Mouse (Mus musculus): ENCODE data around the gene Epn2. TPM values are rescaled to one million over a fixed set of nuclear protein-coding genes. Genes with fewer than 3 reads are reported as not detected.

Epn2 gene
- polyA plus RNA-seq, 1 experiment from 2014 or later = 28.0 TPM

DNA sequence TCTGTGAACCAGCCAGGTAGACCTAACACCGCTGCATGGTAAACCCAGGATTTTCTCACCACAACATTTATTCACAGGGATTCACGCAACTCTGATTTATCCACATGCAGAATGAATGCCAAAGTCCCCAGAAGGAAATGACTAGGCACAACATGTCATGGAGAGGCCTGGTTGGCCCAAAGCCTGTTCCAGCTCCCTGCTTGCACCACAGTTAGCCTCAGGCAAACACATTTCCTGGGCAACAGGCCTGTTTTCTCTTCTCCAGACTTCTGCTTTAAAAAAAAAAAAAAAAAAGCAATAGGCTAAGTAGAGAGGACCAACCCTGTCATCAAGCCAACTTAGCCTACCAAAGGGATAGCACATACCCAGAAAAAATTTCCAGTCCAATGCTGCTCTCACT, 14.9 kb downstream of the Epn2 start:
- no peaks in the 10 kb centered on the region for H3K9me3 ChIP-seq (ENCODE audit: control insufficient read depth, low read length)
- no peak overlapping the region for H3K27ac ChIP-seq (replicated peaks; ENCODE audit: low read depth, low read length)
- no peak overlapping the region for H3K4me3 ChIP-seq (ENCODE audit: low read depth, low read length)
- no peak overlapping the region for H3K4me2 ChIP-seq (ENCODE audit: low read depth, low read length)
- H3K9ac ChIP-seq (ENCODE audit: low read depth, low read length) = no peak overlapping the region
- DNase-seq (ENCODE audit: low spot score) (peak; percentile 39), ATAC-seq (ENCODE audit: low read depth) (no peak)
- H3K27me3 ChIP-seq (replicated peaks; ENCODE audit: control insufficient read depth, insufficient read depth, low read length) = no peaks in the 10 kb centered on the region
- H3K4me1 ChIP-seq (ENCODE audit: control insufficient read depth, insufficient read depth, low read length) = peaks cover 5% of the 10 kb centered on the region; the same call in 1 of the 2 replicates
- H3K36me3 ChIP-seq (ENCODE audit: control insufficient read depth, insufficient read depth, low read length) = no peaks in the 10 kb centered on the region
- WGBS = 75% methylated on average over 2 of the region's 2 CpGs

DNA sequence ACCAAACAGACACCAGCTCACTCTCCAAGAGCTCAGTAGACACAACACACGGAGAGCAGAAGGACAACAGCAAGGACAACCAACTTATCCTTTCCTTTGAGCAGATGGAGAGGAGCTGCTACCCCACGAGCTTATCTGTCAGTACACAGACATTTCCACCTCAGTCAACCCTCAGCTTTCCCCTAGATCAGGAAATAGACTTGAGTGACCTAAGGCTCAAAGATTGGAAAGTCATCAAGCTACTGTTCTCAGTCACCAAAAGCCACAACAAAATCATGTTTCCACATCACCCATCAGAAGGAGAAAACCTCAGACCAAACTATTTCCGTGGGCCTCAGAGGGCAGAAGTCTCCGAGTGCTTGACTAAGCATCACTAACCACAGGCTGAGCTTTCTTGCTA, 15.5 kb downstream of the Epn2 start:
- Histone ChIP-seq H3K27me3 (replicated peaks; ENCODE audit: control insufficient read depth, insufficient read depth, low read length) (no peaks in the 10 kb centered on the region), H3K4me3 (ENCODE audit: low read depth, low read length) (no peak overlapping the region), H3K9ac (ENCODE audit: low read depth, low read length) (no peak overlapping the region), H3K4me2 (ENCODE audit: low read depth, low read length) (no peak overlapping the region), H3K27ac (replicated peaks; ENCODE audit: low read depth, low read length) (no peak overlapping the region), H3K36me3 (ENCODE audit: control insufficient read depth, insufficient read depth, low read length) (no peaks in the 10 kb centered on the region), H3K4me1 (ENCODE audit: control insufficient read depth, insufficient read depth, low read length) (peaks cover 5% of the 10 kb centered on the region; the same call in 1 of the 2 replicates), H3K9me3 (ENCODE audit: control insufficient read depth, low read length) (no peaks in the 10 kb centered on the region)
- 76% methylated on average over 4 of the region's 4 CpGs for WGBS
- no peak for DNase-seq (ENCODE audit: low spot score)
- ATAC-seq (ENCODE audit: low read depth) = no peak

DNA sequence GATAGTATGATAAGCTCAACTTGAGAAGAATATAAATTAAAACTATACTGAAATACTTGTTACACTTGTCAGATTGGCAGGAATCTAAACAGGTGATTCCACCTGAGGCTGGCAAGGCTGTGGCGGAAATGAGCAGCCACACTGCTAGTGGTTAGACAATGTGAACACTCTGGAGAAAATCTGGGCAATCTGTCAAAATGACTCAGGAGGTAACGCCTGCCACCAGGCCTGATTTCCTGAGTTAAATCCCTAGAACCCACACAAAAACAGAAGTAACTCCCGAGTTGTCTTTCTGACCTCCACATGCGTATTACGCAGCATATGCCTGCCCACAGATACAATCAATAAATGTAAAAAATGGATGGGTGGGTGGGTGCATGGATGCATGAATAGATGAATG, 17.1 kb downstream of the Epn2 start:
- H3K27me3 ChIP-seq (replicated peaks; ENCODE audit: control insufficient read depth, insufficient read depth, low read length) = no peaks in the 10 kb centered on the region
- ATAC-seq (ENCODE audit: low read depth) (no peak), DNase-seq (ENCODE audit: low spot score) (peak; percentile 39)
- no peaks in the 10 kb centered on the region for H3K9me3 ChIP-seq (ENCODE audit: control insufficient read depth, low read length)
- WGBS = 75% methylated on average over 5 of the region's 5 CpGs
- no peak overlapping the region for H3K4me3 ChIP-seq (ENCODE audit: low read depth, low read length)
- no peak overlapping the region for H3K4me2 ChIP-seq (ENCODE audit: low read depth, low read length)
- no peak overlapping the region for H3K9ac ChIP-seq (ENCODE audit: low read depth, low read length)
- H3K36me3 ChIP-seq (ENCODE audit: control insufficient read depth, insufficient read depth, low read length) = no peaks in the 10 kb centered on the region
- H3K27ac ChIP-seq (replicated peaks; ENCODE audit: low read depth, low read length) = no peak overlapping the region
- peaks cover 5% of the 10 kb centered on the region; the same call in 1 of the 2 replicates for H3K4me1 ChIP-seq (ENCODE audit: control insufficient read depth, insufficient read depth, low read length)

DNA sequence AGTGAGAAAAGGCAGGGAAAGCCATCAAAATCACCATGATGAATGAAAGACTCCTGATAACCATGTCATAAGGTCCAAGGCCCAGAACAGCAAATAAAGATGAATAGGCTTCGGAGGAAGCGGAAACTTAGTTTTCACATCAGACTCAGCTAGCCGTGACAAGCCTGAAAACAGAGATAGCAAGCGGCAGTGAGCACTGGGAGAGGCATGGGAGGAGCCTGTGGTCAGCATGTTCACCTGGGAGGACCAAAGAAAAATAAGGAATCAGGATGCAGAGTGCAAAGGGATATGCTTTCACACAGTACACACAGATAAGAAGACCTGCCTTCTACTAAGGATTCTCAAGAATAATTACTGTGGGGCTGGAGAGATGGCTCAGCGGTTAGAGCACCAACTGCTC, 19.9 kb downstream of the Epn2 start:
- Histone ChIP-seq H3K4me3 (ENCODE audit: low read depth, low read length) (no peak overlapping the region), H3K27ac (replicated peaks; ENCODE audit: low read depth, low read length) (no peak overlapping the region), H3K4me1 (ENCODE audit: control insufficient read depth, insufficient read depth, low read length) (no peaks in the 10 kb centered on the region; the same call in 1 of the 2 replicates), H3K9ac (ENCODE audit: low read depth, low read length) (no peak overlapping the region), H3K27me3 (replicated peaks; ENCODE audit: control insufficient read depth, insufficient read depth, low read length) (no peaks in the 10 kb centered on the region), H3K9me3 (ENCODE audit: control insufficient read depth, low read length) (no peaks in the 10 kb centered on the region), H3K4me2 (ENCODE audit: low read depth, low read length) (no peak overlapping the region), H3K36me3 (ENCODE audit: control insufficient read depth, insufficient read depth, low read length) (no peaks in the 10 kb centered on the region)
- DNase-seq (ENCODE audit: low spot score) (no peak), ATAC-seq (ENCODE audit: low read depth) (no peak)
- 84% methylated on average over 5 of the region's 5 CpGs for WGBS

DNA sequence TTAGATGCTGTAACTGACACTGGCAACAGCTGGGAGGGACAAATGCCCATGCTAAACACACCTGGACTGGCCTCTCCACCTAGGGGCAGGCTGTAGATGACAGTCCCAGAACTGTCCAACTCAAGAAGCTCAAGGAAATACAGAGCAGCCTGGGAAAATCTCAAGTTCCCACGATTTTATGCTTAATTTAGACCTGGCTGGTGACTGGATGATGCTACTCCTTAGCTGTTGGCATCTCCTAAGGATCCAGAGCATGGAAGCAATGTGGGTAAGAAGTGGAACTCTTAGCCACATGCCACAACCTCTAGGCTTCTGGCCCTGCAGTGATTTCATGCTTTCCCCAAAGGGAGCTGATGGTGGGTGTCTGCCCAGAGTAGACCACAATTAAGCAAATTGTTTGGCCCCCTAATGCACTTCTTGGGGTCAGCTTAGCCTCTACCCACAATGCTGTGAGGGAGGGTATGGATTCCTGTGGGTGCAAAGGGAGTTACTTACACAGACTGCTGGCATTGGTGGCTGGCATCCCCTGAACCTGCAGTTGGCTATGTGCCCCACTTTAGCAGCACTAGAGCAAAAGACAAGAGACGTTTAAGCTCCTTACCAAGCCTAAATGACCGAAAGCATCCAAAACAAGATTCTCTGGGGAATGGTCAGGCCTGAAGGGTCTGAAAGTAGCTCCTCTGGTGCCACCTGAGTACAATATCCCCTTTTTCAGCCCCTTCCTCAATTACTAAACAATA, 26.3 kb downstream of the Epn2 start:
- Histone ChIP-seq H3K4me3 (ENCODE audit: low read depth, low read length) (no peak overlapping the region), H3K36me3 (ENCODE audit: control insufficient read depth, insufficient read depth, low read length) (no peaks in the 10 kb centered on the region), H3K27ac (replicated peaks; ENCODE audit: low read depth, low read length) (no peak overlapping the region), H3K9ac (ENCODE audit: low read depth, low read length) (no peak overlapping the region), H3K4me1 (ENCODE audit: control insufficient read depth, insufficient read depth, low read length) (peaks cover 7% of the 10 kb centered on the region; the same call in 1 of the 2 replicates), H3K27me3 (replicated peaks; ENCODE audit: control insufficient read depth, insufficient read depth, low read length) (no peaks in the 10 kb centered on the region), H3K4me2 (ENCODE audit: low read depth, low read length) (no peak overlapping the region), H3K9me3 (ENCODE audit: control insufficient read depth, low read length) (no peaks in the 10 kb centered on the region)
- whole genome bisulfite sequencing = 65% methylated on average over 3 of the region's 3 CpGs
- ATAC-seq (ENCODE audit: low read depth) (no peak), DNase-seq (ENCODE audit: low spot score) (no peak)

DNA sequence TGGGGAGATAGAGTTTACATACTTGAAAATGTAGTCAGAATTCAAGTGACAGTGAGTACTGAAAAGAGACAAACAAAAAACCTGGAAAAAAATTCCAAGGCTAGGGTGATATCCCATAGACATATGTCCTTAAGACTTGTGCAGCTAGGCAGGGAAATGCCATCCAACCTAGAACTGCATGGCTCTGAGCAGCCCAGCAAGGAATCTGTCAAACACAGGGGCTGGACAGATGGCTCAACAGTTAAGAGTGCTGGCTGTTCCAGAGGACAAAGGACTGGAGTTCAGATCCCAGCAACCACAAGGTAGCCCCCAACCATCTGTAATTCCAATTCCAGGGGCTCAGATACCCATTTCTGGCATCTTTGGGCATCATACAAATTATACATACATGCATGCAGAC, 28.9 kb downstream of the Epn2 start:
- no peaks in the 10 kb centered on the region for H3K9me3 ChIP-seq (ENCODE audit: control insufficient read depth, low read length)
- H3K9ac ChIP-seq (ENCODE audit: low read depth, low read length) = no peak overlapping the region
- peaks cover 7% of the 10 kb centered on the region; the same call in 1 of the 2 replicates for H3K4me1 ChIP-seq (ENCODE audit: control insufficient read depth, insufficient read depth, low read length)
- peaks cover 9% of the 10 kb centered on the region for H3K36me3 ChIP-seq (ENCODE audit: control insufficient read depth, insufficient read depth, low read length)
- no peak for DNase-seq (ENCODE audit: low spot score)
- no peak overlapping the region for H3K4me3 ChIP-seq (ENCODE audit: low read depth, low read length)
- H3K27ac ChIP-seq (replicated peaks; ENCODE audit: low read depth, low read length) = no peak overlapping the region
- H3K27me3 ChIP-seq (replicated peaks; ENCODE audit: control insufficient read depth, insufficient read depth, low read length) = no peaks in the 10 kb centered on the region
- no peak overlapping the region for H3K4me2 ChIP-seq (ENCODE audit: low read depth, low read length)
- ATAC-seq (ENCODE audit: low read depth) = no peak

DNA sequence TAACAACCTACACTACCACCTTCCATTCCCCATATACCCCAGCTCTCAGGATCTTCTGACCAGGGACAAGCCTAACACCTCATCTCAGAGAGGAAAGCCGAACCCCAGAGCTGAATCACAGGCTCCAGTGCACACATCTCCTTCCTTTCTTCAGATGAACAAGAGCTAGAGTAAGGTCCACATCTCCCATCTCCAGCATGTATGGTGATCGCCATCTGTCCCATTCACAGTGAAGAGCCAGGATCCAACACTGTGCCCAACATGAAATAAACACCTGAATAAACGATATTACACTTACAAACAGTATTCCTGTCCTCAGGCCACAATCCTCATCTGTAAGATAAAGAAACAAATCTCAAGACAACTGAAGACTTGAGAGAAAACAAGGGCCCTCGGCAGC, 31.8 kb downstream of the Epn2 start:
- no peaks in the 10 kb centered on the region for H3K27me3 ChIP-seq (replicated peaks; ENCODE audit: control insufficient read depth, insufficient read depth, low read length)
- WGBS = 89% methylated on average over 4 of the region's 4 CpGs
- DNase-seq (ENCODE audit: low spot score) (no peak), ATAC-seq (ENCODE audit: low read depth) (no peak)
- H3K9me3 ChIP-seq (ENCODE audit: control insufficient read depth, low read length) = no peaks in the 10 kb centered on the region
- no peak overlapping the region for H3K27ac ChIP-seq (replicated peaks; ENCODE audit: low read depth, low read length)
- no peaks in the 10 kb centered on the region for H3K4me1 ChIP-seq (ENCODE audit: control insufficient read depth, insufficient read depth, low read length)
- H3K4me2 ChIP-seq (ENCODE audit: low read depth, low read length) = no peak overlapping the region
- no peak overlapping the region for H3K9ac ChIP-seq (ENCODE audit: low read depth, low read length)
- no peak overlapping the region for H3K4me3 ChIP-seq (ENCODE audit: low read depth, low read length)
- H3K36me3 ChIP-seq (ENCODE audit: control insufficient read depth, insufficient read depth, low read length) = peaks cover 27% of the 10 kb centered on the region

DNA sequence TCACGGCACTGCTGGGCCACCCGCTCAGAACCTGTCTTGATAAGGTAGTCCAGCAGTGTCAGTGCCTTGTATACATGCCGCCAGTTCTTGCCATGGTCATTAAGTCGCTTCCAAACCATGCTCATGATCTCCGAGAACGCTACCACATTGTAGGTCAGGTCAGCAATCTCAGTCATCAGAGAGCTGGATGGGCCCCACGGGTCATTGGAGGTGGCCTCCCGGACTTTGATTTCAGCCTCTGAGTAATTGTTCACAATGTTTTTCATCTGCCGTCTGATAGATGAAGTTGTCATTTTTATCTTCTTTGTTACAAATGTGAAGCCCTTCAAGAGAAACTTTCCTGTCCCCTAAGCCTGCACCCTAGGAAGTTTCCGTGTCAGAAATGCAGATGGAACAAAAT, 33.0 kb downstream of the Epn2 start:
- no peak overlapping the region for H3K9ac ChIP-seq (ENCODE audit: low read depth, low read length)
- no peaks in the 10 kb centered on the region for H3K9me3 ChIP-seq (ENCODE audit: control insufficient read depth, low read length)
- ATAC-seq (ENCODE audit: low read depth) = no peak
- H3K4me1 ChIP-seq (ENCODE audit: control insufficient read depth, insufficient read depth, low read length) = no peaks in the 10 kb centered on the region
- H3K4me3 ChIP-seq (ENCODE audit: low read depth, low read length) = no peak overlapping the region
- no peak overlapping the region for H3K4me2 ChIP-seq (ENCODE audit: low read depth, low read length)
- peaks cover 27% of the 10 kb centered on the region for H3K36me3 ChIP-seq (ENCODE audit: control insufficient read depth, insufficient read depth, low read length)
- H3K27me3 ChIP-seq (replicated peaks; ENCODE audit: control insufficient read depth, insufficient read depth, low read length) = no peaks in the 10 kb centered on the region
- whole genome bisulfite sequencing = 86% methylated on average over 10 of the region's 10 CpGs
- no peak for DNase-seq (ENCODE audit: low spot score)
- H3K27ac ChIP-seq (replicated peaks; ENCODE audit: low read depth, low read length) = no peak overlapping the region

DNA sequence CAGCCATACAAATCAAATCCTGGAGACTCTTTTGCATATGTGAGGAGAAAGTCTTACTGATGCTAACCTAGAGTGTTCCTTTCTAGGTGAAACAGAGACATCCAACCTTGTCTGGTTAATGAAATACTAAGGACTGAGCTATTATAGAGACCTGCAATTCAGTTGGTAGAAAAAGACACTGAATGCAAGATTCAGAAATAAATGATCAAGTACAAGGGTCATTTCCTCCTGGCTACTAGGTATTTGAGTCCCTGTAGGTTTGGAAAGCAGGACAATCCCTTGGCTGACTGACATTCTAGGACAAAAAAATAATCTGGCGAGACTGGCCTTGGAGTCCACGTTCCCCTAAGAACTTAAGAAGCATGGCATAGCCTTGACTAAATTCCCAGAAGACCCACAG, 33.9 kb downstream of the Epn2 start:
- no peaks in the 10 kb centered on the region for H3K4me1 ChIP-seq (ENCODE audit: control insufficient read depth, insufficient read depth, low read length)
- no peak overlapping the region for H3K4me3 ChIP-seq (ENCODE audit: low read depth, low read length)
- no peaks in the 10 kb centered on the region for H3K9me3 ChIP-seq (ENCODE audit: control insufficient read depth, low read length)
- H3K4me2 ChIP-seq (ENCODE audit: low read depth, low read length) = no peak overlapping the region
- no peak for DNase-seq (ENCODE audit: low spot score)
- peaks cover 27% of the 10 kb centered on the region for H3K36me3 ChIP-seq (ENCODE audit: control insufficient read depth, insufficient read depth, low read length)
- ATAC-seq (ENCODE audit: low read depth) = no peak
- no peak overlapping the region for H3K27ac ChIP-seq (replicated peaks; ENCODE audit: low read depth, low read length)
- no peaks in the 10 kb centered on the region for H3K27me3 ChIP-seq (replicated peaks; ENCODE audit: control insufficient read depth, insufficient read depth, low read length)
- H3K9ac ChIP-seq (ENCODE audit: low read depth, low read length) = no peak overlapping the region
- 86% methylated on average over 2 of the region's 2 CpGs for WGBS

Measured in embryonic facial prominence, embryonic 14.5 days (tissue).